Mouse (Mus musculus) hindbrain, embryonic 12.5 days (tissue): ENCODE results near the gene Trp53inp2. TPM values are rescaled to one million over a fixed set of nuclear protein-coding genes. Genes with fewer than 3 reads are reported as not detected.
A peak's percentile ranks its signal among the peaks of the same experiment; 100 is the strongest.

Source experiments
- ATAC-seq: fragments of 200-750 bp; cut with Nextera tagmentation; 2 replicates; pipeline ENCODE4 v1.8.0; 2017; ENCODE audit warnings: moderate TSS enrichment; ENCODE audit not compliant: low FRiP score
- H3K27ac ChIP-seq: fragments of 300-500 bp; sonication (generic); 2 replicates; pipeline ENCODE4 v1.5.1; 2016; ENCODE audit warnings: mild to moderate bottlenecking
- H3K27me3 ChIP-seq: fragments of 300-500 bp; sonication (generic); 2 replicates; pipeline ENCODE4 v1.6.1; 2016; ENCODE audit warnings: mild to moderate bottlenecking
- H3K36me3 ChIP-seq: fragments of 300-500 bp; sonication (generic); 2 replicates; pipeline ENCODE4 v1.6.1; 2016; ENCODE audit warnings: mild to moderate bottlenecking
- H3K4me1 ChIP-seq: fragments of 300-500 bp; sonication (generic); 2 replicates; pipeline ENCODE4 v1.6.1; 2016
- H3K4me2 ChIP-seq: fragments of 300-500 bp; sonication (generic); replicated peaks from 2 replicates; pipeline ENCODE4 v1.6.1; 2016; ENCODE audit warnings: mild to moderate bottlenecking
- H3K4me3 ChIP-seq: fragments of 300-500 bp; sonication (generic); 2 replicates; pipeline ENCODE4 v1.5.1; 2016; ENCODE audit warnings: mild to moderate bottlenecking
- H3K9ac ChIP-seq: fragments of 300-500 bp; sonication (generic); 2 replicates; pipeline ENCODE4 v1.6.1; 2016; ENCODE audit warnings: mild to moderate bottlenecking, moderate library complexity
- H3K9me3 ChIP-seq: fragments of 300-500 bp; sonication (generic); replicated peaks from 2 replicates; pipeline ENCODE4 v1.6.1; 2016; ENCODE audit warnings: mild to moderate bottlenecking
- WGBS: fragments of 180-500 bp; shearing (Covaris S2); methylation state at CpG from one replicate; pipeline ENCODE4 v1.1.7; 2016; 5-methylcytosine and 5-hydroxymethylcytosine counted together
- microRNA counts: library from miRNA; unstranded; fragments of <30 nt; microRNA quantifications from one replicate; lab custom pipeline; 2017
- microRNA-seq: library from miRNA; unstranded; fragments of <30 nt; microRNA quantifications from one replicate; pipeline ENCODE4, GENCODE M21; 2017
- polyA plus RNA-seq: library from polyadenylated mRNA; unstranded; fragments of >200 nt; fragmentation: Nextera tagmentation; extraction: Ambion mirVana; gene quantifications from 2 replicates; pipeline ENCODE4 v1.2.1, GENCODE M21; 2016

Trp53inp2 gene
- polyA plus RNA-seq, 1 experiment from 2014 or later: 120 TPM

DNA sequence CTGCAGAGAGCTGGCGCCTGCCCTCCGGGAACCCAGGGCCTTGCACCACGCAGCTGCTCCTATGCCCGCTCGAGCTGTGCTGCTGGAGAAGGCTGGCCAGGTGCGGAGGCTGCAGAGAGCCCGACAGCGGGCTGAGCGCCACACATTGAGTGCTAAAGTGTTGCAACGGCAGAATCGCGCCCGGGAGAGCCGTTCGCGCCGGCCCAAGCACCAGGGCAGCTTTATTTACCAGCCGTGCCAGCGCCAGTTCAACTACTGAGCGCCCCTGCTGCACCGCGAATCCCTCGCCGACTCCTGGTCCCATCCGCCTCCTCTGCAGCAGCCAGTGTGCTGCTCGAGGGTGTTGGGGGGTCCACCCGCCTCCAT, 5.7 kb downstream of the Trp53inp2 start:
- Histone ChIP-seq H3K4me3 (no peak overlapping the region), H3K36me3 (peaks cover 56% of the 10 kb centered on the region), H3K9ac (peak overlapping the region; percentile 36; the same call in 1 of the 2 replicates), H3K9me3 (no peaks in the 10 kb centered on the region), H3K27me3 (no peaks in the 10 kb centered on the region; the same call in 1 of the 2 replicates), H3K27ac (peak overlapping the region; percentile 44; the same call in 1 of the 2 replicates), H3K4me2 (peak overlapping the region; percentile 33), H3K4me1 (peaks cover 32% of the 10 kb centered on the region)
- 15% methylated on average over 27 of the region's 27 CpGs for WGBS
- ATAC-seq: no peak

DNA sequence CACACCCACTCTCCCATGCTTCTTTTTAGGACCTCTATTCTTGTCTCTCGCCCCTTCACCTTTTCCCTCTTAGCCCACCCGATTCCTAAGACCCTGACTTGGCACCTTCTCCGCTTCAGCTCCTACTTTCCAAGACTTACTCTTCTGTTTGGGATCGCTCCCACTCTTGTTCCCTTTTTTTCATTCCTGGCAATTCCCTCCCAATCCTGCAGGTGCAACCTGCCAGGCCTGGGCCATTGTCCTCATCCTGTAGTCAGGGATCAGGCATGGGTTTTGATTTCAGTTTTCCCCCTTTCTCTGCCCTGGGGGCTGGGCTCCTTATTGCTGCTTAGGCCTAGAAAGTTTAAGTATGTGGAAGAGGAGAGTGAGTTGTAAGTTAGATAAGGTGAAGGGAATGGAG, 6.2 kb downstream of the Trp53inp2 start:
- peak overlapping the region; percentile 36; the same call in 1 of the 2 replicates for H3K9ac ChIP-seq
- H3K4me1 ChIP-seq: peaks cover 32% of the 10 kb centered on the region

DNA sequence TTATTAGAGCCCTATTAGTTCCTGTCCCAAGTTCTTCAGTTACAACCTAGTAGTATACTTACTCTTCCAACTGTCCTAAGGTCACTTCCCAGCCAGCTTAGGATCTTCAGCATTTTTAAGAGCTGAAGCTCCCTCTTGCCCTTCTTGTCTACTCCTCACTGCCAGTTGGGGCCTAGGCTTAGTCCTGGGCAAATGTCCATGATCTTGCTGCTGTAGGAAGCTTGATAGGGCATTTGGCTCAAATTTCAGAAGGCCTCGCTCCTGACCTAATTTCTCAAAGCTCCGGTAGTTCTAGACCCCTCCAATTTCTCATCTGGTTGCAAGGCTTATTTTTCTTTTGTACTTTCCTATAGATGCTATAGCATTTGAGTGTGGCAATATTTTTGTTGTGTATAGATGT, 7.7 kb downstream of the Trp53inp2 start:
- WGBS: 95% methylated on average over 2 of the region's 2 CpGs
- ATAC-seq: no peak
- peaks cover 57% of the 10 kb centered on the region for H3K36me3 ChIP-seq

More for the DNA sequence above, 6.2 kb downstream of the Trp53inp2 start:
- H3K9me3 ChIP-seq: no peaks in the 10 kb centered on the region
- WGBS: 61% methylated on average over 4 of the region's 4 CpGs
- peaks cover 57% of the 10 kb centered on the region for H3K36me3 ChIP-seq
- no peak overlapping the region for H3K27ac ChIP-seq
- ATAC-seq: no peak
- no peaks in the 10 kb centered on the region; the same call in 1 of the 2 replicates for H3K27me3 ChIP-seq
- no peak overlapping the region for H3K4me3 ChIP-seq
- no peak overlapping the region for H3K4me2 ChIP-seq

DNA sequence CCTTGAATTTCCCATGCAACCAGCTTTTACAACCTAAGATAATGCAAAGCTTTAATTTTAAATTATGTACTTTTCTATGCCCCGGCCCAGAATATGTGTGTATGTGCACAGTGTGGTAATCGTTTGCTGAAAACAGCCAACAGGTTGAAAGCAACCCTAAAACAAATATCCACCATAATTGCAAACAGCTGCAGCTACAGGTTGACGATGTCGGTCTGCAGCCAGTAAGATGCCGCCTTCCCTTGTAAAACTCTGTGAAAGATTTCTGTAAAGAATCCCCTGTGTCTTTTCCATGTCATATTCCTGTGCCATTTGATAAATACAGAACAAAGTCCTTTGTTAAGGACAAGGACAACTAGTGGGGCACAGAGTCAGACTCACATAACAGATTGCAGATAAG, 13.7 kb downstream of the Trp53inp2 start:
- no peak overlapping the region for H3K9ac ChIP-seq
- no peak for ATAC-seq
- H3K4me1 ChIP-seq: no peaks in the 10 kb centered on the region
- no peaks in the 10 kb centered on the region for H3K9me3 ChIP-seq
- H3K27ac ChIP-seq: no peak overlapping the region
- H3K4me2 ChIP-seq: no peak overlapping the region
- H3K27me3 ChIP-seq: no peaks in the 10 kb centered on the region
- WGBS: 81% methylated on average over 5 of the region's 5 CpGs
- no peak overlapping the region for H3K4me3 ChIP-seq
- peaks cover 38% of the 10 kb centered on the region for H3K36me3 ChIP-seq

More for the DNA sequence above, 7.7 kb downstream of the Trp53inp2 start:
- no peak overlapping the region for H3K27ac ChIP-seq
- H3K9me3 ChIP-seq: no peaks in the 10 kb centered on the region
- H3K4me1 ChIP-seq: peaks cover 19% of the 10 kb centered on the region
- H3K4me2 ChIP-seq: no peak overlapping the region
- H3K9ac ChIP-seq: no peak overlapping the region
- no peak overlapping the region for H3K4me3 ChIP-seq
- no peaks in the 10 kb centered on the region; the same call in 1 of the 2 replicates for H3K27me3 ChIP-seq

DNA sequence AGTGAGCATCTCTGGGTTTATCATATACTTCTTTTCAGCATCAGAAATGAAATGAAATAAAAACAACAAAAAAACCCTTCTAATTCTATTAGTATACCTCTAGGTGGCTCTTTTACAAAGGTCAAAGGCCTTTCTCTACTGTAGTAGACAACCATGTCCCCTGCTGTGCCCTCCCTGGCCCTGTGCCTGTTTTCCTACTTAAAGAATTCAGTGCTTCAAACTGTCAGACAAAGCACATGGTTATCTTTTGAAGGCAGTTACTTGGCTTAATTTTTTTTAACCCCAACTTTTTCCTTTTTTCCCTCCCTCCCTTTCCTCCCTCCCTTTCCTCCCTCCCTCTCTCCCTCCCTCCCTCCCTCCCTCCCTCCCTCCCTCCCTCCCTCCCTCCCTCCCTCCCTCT, 19.4 kb downstream of the Trp53inp2 start:
- no peaks in the 10 kb centered on the region for H3K4me1 ChIP-seq
- no peak for ATAC-seq
- H3K36me3 ChIP-seq: peaks cover 54% of the 10 kb centered on the region

DNA sequence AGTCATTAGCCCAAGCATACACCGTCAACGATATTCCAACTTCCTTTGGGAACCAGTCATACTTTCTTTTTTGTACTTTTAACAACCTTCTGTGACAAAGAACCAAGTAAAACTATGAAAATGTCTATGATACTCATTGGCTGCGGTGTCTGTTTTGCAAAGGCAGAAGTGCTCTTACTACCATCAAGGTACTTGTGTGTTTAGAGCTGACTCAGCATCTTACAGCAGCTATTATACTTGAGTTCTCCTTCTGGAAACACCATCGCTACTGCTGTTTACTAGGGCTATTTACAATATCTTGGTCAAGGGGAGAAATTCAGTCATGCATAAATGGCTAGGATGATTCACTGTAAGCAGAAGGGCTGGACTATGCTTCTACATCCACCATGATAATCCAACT, 21.1 kb downstream of the Trp53inp2 start:
- no peak overlapping the region for H3K27ac ChIP-seq
- no peaks in the 10 kb centered on the region for H3K27me3 ChIP-seq
- H3K9ac ChIP-seq: no peak overlapping the region
- ATAC-seq: no peak
- H3K36me3 ChIP-seq: peaks cover 60% of the 10 kb centered on the region
- H3K9me3 ChIP-seq: no peaks in the 10 kb centered on the region
- no peak overlapping the region for H3K4me3 ChIP-seq
- no peaks in the 10 kb centered on the region for H3K4me1 ChIP-seq
- no peak overlapping the region for H3K4me2 ChIP-seq
- 97% methylated on average over 4 of the region's 4 CpGs for whole genome bisulfite sequencing

More for the DNA sequence above, 19.4 kb downstream of the Trp53inp2 start:
- Histone ChIP-seq H3K9me3 (no peaks in the 10 kb centered on the region), H3K4me3 (no peak overlapping the region), H3K27me3 (no peaks in the 10 kb centered on the region), H3K4me2 (no peak overlapping the region), H3K9ac (no peak overlapping the region), H3K27ac (no peak overlapping the region)

DNA sequence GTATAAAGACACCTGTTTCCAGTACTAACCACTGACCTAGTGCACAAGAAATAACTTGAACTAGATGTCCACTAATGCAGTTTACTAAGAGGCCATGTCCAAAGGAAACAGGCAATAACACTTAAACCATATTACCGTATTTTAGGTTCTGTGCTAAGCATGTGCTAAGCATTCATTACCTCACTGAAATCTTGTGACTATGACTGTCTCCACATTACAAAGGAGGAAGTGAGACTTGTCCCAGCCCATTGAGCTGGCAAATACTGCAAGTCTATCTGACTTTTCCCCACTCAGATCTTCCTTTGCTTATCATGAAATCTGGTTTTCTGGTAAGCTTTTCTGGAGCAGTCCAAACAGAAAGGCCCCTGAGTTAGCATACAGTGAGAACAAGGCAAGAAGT, 23.8 kb downstream of the Trp53inp2 start:
- Histone ChIP-seq H3K4me3 (no peak overlapping the region), H3K4me1 (no peaks in the 10 kb centered on the region), H3K36me3 (peaks cover 64% of the 10 kb centered on the region), H3K9ac (no peak overlapping the region), H3K27me3 (no peaks in the 10 kb centered on the region), H3K27ac (no peak overlapping the region), H3K4me2 (no peak overlapping the region), H3K9me3 (no peaks in the 10 kb centered on the region)
- ATAC-seq: no peak
- WGBS: 100% methylated on average over 1 of the region's 1 CpGs

DNA sequence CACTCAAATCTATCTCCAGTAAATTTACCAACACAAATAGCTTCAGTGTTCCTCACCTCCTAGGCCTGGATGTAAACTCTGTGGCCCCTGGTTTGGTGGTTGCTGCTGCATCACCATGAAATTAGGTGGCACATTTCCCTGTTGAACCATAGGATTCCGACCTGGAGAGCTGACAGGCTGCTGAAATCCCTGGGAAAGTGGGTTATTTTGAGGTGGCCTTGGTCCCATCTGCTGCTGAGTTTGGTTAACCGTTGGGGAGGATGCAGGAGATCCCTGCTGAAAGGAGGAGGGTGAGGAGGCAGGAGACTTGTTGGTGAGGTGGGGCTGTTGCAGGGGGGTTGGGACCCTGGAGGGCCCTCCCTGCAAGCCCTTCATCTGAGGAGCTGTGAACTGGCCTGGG, 40.1 kb downstream of the Trp53inp2 start:
- Histone ChIP-seq H3K27me3 (no peaks in the 10 kb centered on the region), H3K4me2 (no peak overlapping the region), H3K4me1 (no peaks in the 10 kb centered on the region), H3K9me3 (no peaks in the 10 kb centered on the region), H3K36me3 (peaks cover 38% of the 10 kb centered on the region), H3K4me3 (no peak overlapping the region), H3K9ac (no peak overlapping the region), H3K27ac (no peak overlapping the region)
- ATAC-seq: no peak
- WGBS: 90% methylated on average over 2 of the region's 2 CpGs

DNA sequence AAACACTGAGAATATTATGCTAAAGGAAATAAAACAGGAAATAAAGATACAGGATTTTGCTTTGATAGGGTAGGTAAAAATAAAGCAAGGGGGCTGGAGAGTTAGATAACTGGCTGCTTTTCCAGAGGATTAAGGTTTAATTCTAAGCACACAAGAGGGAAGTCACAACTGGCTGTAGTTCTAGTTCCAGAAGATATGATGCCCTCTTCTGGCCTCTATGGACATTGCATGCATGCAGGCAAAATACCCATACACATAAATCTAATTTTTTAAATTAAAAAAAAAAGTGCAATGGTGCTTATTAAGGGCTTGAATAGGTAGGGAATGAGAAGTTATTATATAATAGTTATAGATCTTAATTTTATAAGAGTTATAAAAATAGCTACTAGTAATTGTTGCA, 55.6 kb downstream of the Trp53inp2 start:
- Histone ChIP-seq H3K27me3 (no peaks in the 10 kb centered on the region), H3K9ac (no peak overlapping the region), H3K4me2 (no peak overlapping the region), H3K27ac (no peak overlapping the region), H3K4me1 (no peaks in the 10 kb centered on the region), H3K4me3 (no peak overlapping the region), H3K36me3 (peaks cover 32% of the 10 kb centered on the region), H3K9me3 (no peaks in the 10 kb centered on the region)
- ATAC-seq: no peak

MicroRNA genes within 50 kb of the gene (microRNA counts, 519-probe panel; counts per million panel counts)
- 470 counts per million, percentile 58 among the panel's probes with 10 or more counts for microRNA mmu-miR-695 (lab: Ali Mortazavi, UCI)

Small RNA genes lying within 50 kb of the gene (microRNA-seq; reads per million reads assigned to microRNA genes)
- not detected for gene Mir695

Other genes with a start within 250 kb of the Trp53inp2 start
- gene Itch, start 247.6 kb upstream of the Trp53inp2 start, polyA plus RNA-seq: 60.3 and 68.5 TPM in 2 replicates
- gene Dynlrb1, start 144.5 kb upstream of the Trp53inp2 start, polyA plus RNA-seq: 438 and 451 TPM in 2 replicates
- gene Map1lc3a, start 104.8 kb upstream of the Trp53inp2 start, polyA plus RNA-seq: 229 and 254 TPM in 2 replicates
- gene Pigu, start 23.6 kb upstream of the Trp53inp2 start, polyA plus RNA-seq: 44.7 and 48.3 TPM in 2 replicates
- 31.6 and 31.7 TPM in 2 replicates for gene Ncoa6, start 92.8 kb downstream of the Trp53inp2 start, polyA plus RNA-seq
- gene Acss2, start 136.9 kb downstream of the Trp53inp2 start, polyA plus RNA-seq: 28.7 and 29.4 TPM in 2 replicates
- 39.0 and 41.1 TPM in 2 replicates for gene Ggt7, start 137.2 kb downstream of the Trp53inp2 start, polyA plus RNA-seq
- gene Gss, start 211.8 kb downstream of the Trp53inp2 start, polyA plus RNA-seq: 17.0 and 18.3 TPM in 2 replicates
- gene Myh7b, start 230.2 kb downstream of the Trp53inp2 start, polyA plus RNA-seq: 0.61 and 1.6 TPM in 2 replicates